Mouse (Mus musculus) limb, embryonic 14.5 days (tissue): ENCODE results near the gene Bbs5. TPM values are rescaled to one million over a fixed set of nuclear protein-coding genes. Genes with fewer than 3 reads are reported as not detected.
"Not testable (repeated sequence)": the region's sequence is repeated elsewhere in the genome, so short reads cannot be mapped to it uniquely, and the experiment has no call there.

ENCODE experiments used
- ATAC-seq: fragments of 200-750 bp; cut with Nextera tagmentation; 2 replicates; pipeline ENCODE4 v1.8.0; 2017; ENCODE audit warnings: low read depth, moderate number of reproducible peaks, moderate TSS enrichment; ENCODE audit not compliant: low FRiP score
- DNase-seq: peaks from one replicate; pipeline ENCODE4 v3.0.0-alpha.2; 2015; ENCODE audit warnings: low spot score
- H3K27ac ChIP-seq: fragments of 300-500 bp; sonication (generic); replicated peaks from 2 replicates; pipeline ENCODE4 v1.5.1; 2014; ENCODE audit warnings: low read depth, mild to moderate bottlenecking, low read length, moderate library complexity, mixed read lengths
- H3K27me3 ChIP-seq: fragments of 300-500 bp; sonication (generic); 2 replicates; pipeline ENCODE4 v1.6.1; 2014; ENCODE audit warnings: low read length, mixed read lengths; ENCODE audit not compliant: control insufficient read depth, insufficient read depth
- H3K36me3 ChIP-seq: fragments of 300-500 bp; sonication (generic); 2 replicates; pipeline ENCODE4 v1.6.1; 2014; ENCODE audit warnings: mild to moderate bottlenecking, low read length, moderate library complexity, mixed read lengths; ENCODE audit not compliant: control insufficient read depth, insufficient read depth
- H3K4me1 ChIP-seq: fragments of 300-500 bp; sonication (generic); 2 replicates; pipeline ENCODE4 v1.6.1; 2014; ENCODE audit warnings: antibody characterized with exemption, low read length, mixed read lengths; ENCODE audit not compliant: control insufficient read depth, insufficient read depth
- H3K4me2 ChIP-seq: fragments of 300-500 bp; sonication (generic); replicated peaks from 2 replicates; pipeline ENCODE4 v1.6.1; 2014; ENCODE audit warnings: low read depth, mild to moderate bottlenecking, low read length, moderate library complexity; ENCODE audit not compliant: severe bottlenecking
- H3K4me3 ChIP-seq: fragments of 300-500 bp; sonication (generic); replicated peaks from 2 replicates; pipeline ENCODE4 v1.5.1; 2014; ENCODE audit warnings: low read length
- H3K9ac ChIP-seq: fragments of 300-500 bp; sonication (generic); 2 replicates; pipeline ENCODE4 v1.6.1; 2014; ENCODE audit warnings: mild to moderate bottlenecking, low read depth, low read length, moderate library complexity; ENCODE audit not compliant: severe bottlenecking
- H3K9me3 ChIP-seq: fragments of 300-500 bp; sonication (generic); 2 replicates; pipeline ENCODE4 v1.6.1; 2016; ENCODE audit warnings: low read length; ENCODE audit not compliant: control insufficient read depth
- POLR2A ChIP-seq: fragments of 200-500 bp; IDR thresholded peaks from 2 replicates; pipeline ENCODE4 v1.8.0; 2012; ENCODE audit warnings: inconsistent platforms, mild to moderate bottlenecking, moderate library complexity, borderline replicate concordance; ENCODE audit not compliant: insufficient read depth, insufficient read length; ENCODE audit errors: extremely low read depth
- WGBS: fragments of 180-500 bp; shearing (Covaris S2); extraction: QIAGEN DNeasy Blood & Tissue Kit; methylation state at CpG from one replicate; pipeline ENCODE4 v1.1.7; 2014; 5-methylcytosine and 5-hydroxymethylcytosine counted together
- polyA plus RNA-seq, 2 experiments: library from polyadenylated mRNA; depleted of rRNA in 1 of 2; stranded (reverse) in 1 of 2; unstranded in 1 of 2; fragments of >200 nt; fragmentation: Nextera tagmentation in 1 of 2; extraction: Ambion mirVana in 1 of 2; gene quantifications; 2 replicates each; pipeline versions ENCODE4 v1.2.1 to v1.2.3; 2012 to 2014

Bbs5 gene
- polyA plus RNA-seq, 2 experiments: 15.8 to 18.9 TPM

GRCm38 (mm10) chr2:69631449-69631848, 15.5 kb upstream of the Bbs5 start:
- no peak overlapping the region for H3K9ac ChIP-seq
- no peaks in the 10 kb centered on the region for H3K27me3 ChIP-seq
- ATAC-seq (no peak), DNase-seq (no peak)
- H3K27ac ChIP-seq: no peak overlapping the region
- H3K4me1 ChIP-seq: no peaks in the 10 kb centered on the region
- H3K36me3 ChIP-seq: no peaks in the 10 kb centered on the region
- H3K4me2 ChIP-seq: no peak overlapping the region
- no peak for TF ChIP-seq POLR2A
- peaks cover 3% of the 10 kb centered on the region; the same call in 1 of the 2 replicates for H3K9me3 ChIP-seq
- no peak overlapping the region for H3K4me3 ChIP-seq
- WGBS: 90% methylated on average over 2 of the region's 2 CpGs

GRCm38 (mm10) chr2:69635064-69635701, 11.8 kb upstream of the Bbs5 start:
- no peak for TF ChIP-seq POLR2A

GRCm38 (mm10) chr2:69635807-69636206, 11.2 kb upstream of the Bbs5 start:
- Histone ChIP-seq H3K4me2 (no peak overlapping the region), H3K9ac (no peak overlapping the region), H3K9me3 (no peaks in the 10 kb centered on the region), H3K27me3 (no peaks in the 10 kb centered on the region), H3K27ac (no peak overlapping the region), H3K36me3 (no peaks in the 10 kb centered on the region), H3K4me1 (no peaks in the 10 kb centered on the region), H3K4me3 (no peak overlapping the region)
- 70% methylated on average over 6 of the region's 6 CpGs for WGBS
- TF ChIP-seq POLR2A: no peak
- peak; percentile 39 for DNase-seq
- no peak for ATAC-seq

More at GRCm38 (mm10) chr2:69635064-69635701, 11.8 kb upstream of the Bbs5 start:
- H3K9ac ChIP-seq: 0 out of 2 replicates have a peak overlapping the region, but pooled peaks have one; percentile 31
- DNase-seq (peak; percentile 85), ATAC-seq (peak; percentile 73; the same call in 1 of the 2 replicates)
- H3K4me3 ChIP-seq: peak overlapping the region; percentile 35
- 9% methylated on average over 11 of the region's 11 CpGs for WGBS
- H3K27ac ChIP-seq: no peak overlapping the region
- H3K4me1 ChIP-seq: no peaks in the 10 kb centered on the region
- no peaks in the 10 kb centered on the region for H3K9me3 ChIP-seq
- no peaks in the 10 kb centered on the region for H3K27me3 ChIP-seq
- peak overlapping the region; percentile 47 for H3K4me2 ChIP-seq
- H3K36me3 ChIP-seq: no peaks in the 10 kb centered on the region

GRCm38 (mm10) chr2:69637989-69638388, 9.0 kb upstream of the Bbs5 start:
- H3K9ac ChIP-seq, H3K9me3 ChIP-seq, H3K4me1 ChIP-seq, H3K27ac ChIP-seq, H3K36me3 ChIP-seq, H3K4me2 ChIP-seq, H3K4me3 ChIP-seq, DNase-seq, ATAC-seq, H3K27me3 ChIP-seq: not testable (repeated sequence)
- 80% methylated on average over 7 of the region's 7 CpGs for WGBS

DNA sequence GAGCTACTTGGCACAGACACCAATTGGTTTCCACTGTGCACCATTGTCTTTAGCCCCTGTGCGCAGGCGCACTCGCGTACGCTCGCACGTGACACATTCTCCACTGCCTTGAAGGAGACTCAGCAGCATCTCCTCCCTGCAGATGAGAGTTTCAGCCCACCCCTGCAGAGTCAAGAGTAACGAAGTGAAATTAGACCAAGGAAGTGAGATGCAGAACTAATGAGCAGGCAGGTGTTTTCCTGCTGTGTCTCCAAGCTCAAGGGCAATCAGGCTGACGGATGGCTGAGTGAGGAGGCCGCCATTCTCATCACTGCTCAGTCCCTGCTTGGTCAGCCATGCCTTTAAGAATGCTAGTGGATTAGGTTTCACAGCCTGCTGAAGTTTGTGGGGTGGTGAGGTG, 6.9 kb upstream of the Bbs5 start:
- WGBS: 50% methylated on average over 10 of the region's 10 CpGs
- no peaks in the 10 kb centered on the region for H3K27me3 ChIP-seq
- H3K4me2 ChIP-seq: no peak overlapping the region
- H3K4me1 ChIP-seq: no peaks in the 10 kb centered on the region
- no peak for TF ChIP-seq POLR2A
- DNase-seq: no peak
- no peak overlapping the region for H3K4me3 ChIP-seq
- no peaks in the 10 kb centered on the region for H3K9me3 ChIP-seq
- H3K36me3 ChIP-seq: no peaks in the 10 kb centered on the region
- no peak overlapping the region for H3K27ac ChIP-seq
- H3K9ac ChIP-seq: no peak overlapping the region
- no peak for ATAC-seq
